Mouse (Mus musculus) MEL-GATA-1-ER (cell line): ENCODE measurements around the gene Hist1h2ap.
"Not testable (repeated sequence)": the region's sequence is repeated elsewhere in the genome, so short reads cannot be mapped to it uniquely, and the experiment has no call there.

Experiments
- DNase-seq: peaks from one replicate; pipeline ENCODE4 v3.0.0-alpha.2; 2012; ENCODE audit warnings: low read depth; ENCODE audit errors: extremely low read depth

Hist1h2ap gene

GRCm38 (mm10) chr13:21833461-21833860, at the start of gene Hist1h2ap, which contains the start of gene Hist1h2br:
TSS of gene Hist1h2ap (minus strand) at chr13:21833507.
TSS of gene Hist1h2br (plus strand) at chr13:21833743.
- not testable (repeated sequence) for DNase-seq

GRCm38 (mm10) chr13:21882760-21883405, 49.6 kb upstream of the Hist1h2ap start:
- DNase-seq = peak; percentile 67

GRCm38 (mm10) chr13:21881878-21882669, 48.8 kb upstream of the Hist1h2ap start:
- DNase-seq = peak; percentile 87

GRCm38 (mm10) chr13:21880735-21881134, 47.4 kb upstream of the Hist1h2ap start:
- no peak for DNase-seq

- DNase-seq = not testable (repeated sequence)
Measured at GRCm38 (mm10) chr13:21865503-21865902, 32.2 kb upstream of the Hist1h2ap start.

GRCm38 (mm10) chr13:21861608-21862007, 28.3 kb upstream of the Hist1h2ap start:
- no peak for DNase-seq

- peak; percentile 46 for DNase-seq
Measured at GRCm38 (mm10) chr13:21855698-21856162, 22.4 kb upstream of the Hist1h2ap start.

GRCm38 (mm10) chr13:21855146-21855545, 21.8 kb upstream of the Hist1h2ap start:
- DNase-seq = peak; percentile 72

- no peak for DNase-seq
Measured at GRCm38 (mm10) chr13:21852215-21852945, 19.1 kb upstream of the Hist1h2ap start.

GRCm38 (mm10) chr13:21850696-21851095, 17.4 kb upstream of the Hist1h2ap start:
- not testable (repeated sequence) for DNase-seq

- peak; percentile 72 for DNase-seq
Measured at GRCm38 (mm10) chr13:21847883-21848282, 14.6 kb upstream of the Hist1h2ap start.

GRCm38 (mm10) chr13:21846356-21846755, 13.0 kb upstream of the Hist1h2ap start:
- not testable (repeated sequence) for DNase-seq

GRCm38 (mm10) chr13:21840508-21840907, 7.2 kb upstream of the Hist1h2ap start:
- DNase-seq = not testable (repeated sequence)

- not testable (repeated sequence) for DNase-seq
Measured at GRCm38 (mm10) chr13:21831418-21832394, 1.6 kb downstream of the Hist1h2ap start, which contains the start of gene Hist1h4n. TSS of gene Hist1h4n (minus strand) at chr13:21832196.

- DNase-seq = no peak
Measured at GRCm38 (mm10) chr13:21830344-21830743, 3.0 kb downstream of the Hist1h2ap start.

- no peak for DNase-seq
Measured at GRCm38 (mm10) chr13:21828511-21828910, 4.8 kb downstream of the Hist1h2ap start.

GRCm38 (mm10) chr13:21820082-21820890, 13.0 kb downstream of the Hist1h2ap start:
- DNase-seq = not testable (repeated sequence)

- not testable (repeated sequence) for DNase-seq
Measured at GRCm38 (mm10) chr13:21812092-21812491, 21.2 kb downstream of the Hist1h2ap start.

GRCm38 (mm10) chr13:21811539-21811938, 21.8 kb downstream of the Hist1h2ap start, which contains the start of gene Hist1h4m:
TSS of gene Hist1h4m (plus strand) at chr13:21811746.
- not testable (repeated sequence) for DNase-seq
